Mouse (Mus musculus) hindbrain, embryonic 12.5 days (tissue): ENCODE results near the gene Zfp42. TPM values are rescaled to one million over a fixed set of nuclear protein-coding genes. Genes with fewer than 3 reads are reported as not detected.
A peak's percentile ranks its signal among the peaks of the same experiment; 100 is the strongest.
"Not testable (repeated sequence)": the region's sequence is repeated elsewhere in the genome, so short reads cannot be mapped to it uniquely, and the experiment has no call there.

Experiments
- ATAC-seq: fragments of 200-750 bp; cut with Nextera tagmentation; 2 replicates; pipeline ENCODE4 v1.8.0; 2017; ENCODE audit warnings: moderate TSS enrichment; ENCODE audit not compliant: low FRiP score
- H3K27ac ChIP-seq: fragments of 300-500 bp; sonication (generic); 2 replicates; pipeline ENCODE4 v1.5.1; 2016; ENCODE audit warnings: mild to moderate bottlenecking
- H3K27me3 ChIP-seq: fragments of 300-500 bp; sonication (generic); 2 replicates; pipeline ENCODE4 v1.6.1; 2016; ENCODE audit warnings: mild to moderate bottlenecking
- H3K36me3 ChIP-seq: fragments of 300-500 bp; sonication (generic); 2 replicates; pipeline ENCODE4 v1.6.1; 2016; ENCODE audit warnings: mild to moderate bottlenecking
- H3K4me1 ChIP-seq: fragments of 300-500 bp; sonication (generic); 2 replicates; pipeline ENCODE4 v1.6.1; 2016
- H3K4me2 ChIP-seq: fragments of 300-500 bp; sonication (generic); replicated peaks from 2 replicates; pipeline ENCODE4 v1.6.1; 2016; ENCODE audit warnings: mild to moderate bottlenecking
- H3K4me3 ChIP-seq: fragments of 300-500 bp; sonication (generic); 2 replicates; pipeline ENCODE4 v1.5.1; 2016; ENCODE audit warnings: mild to moderate bottlenecking
- H3K9ac ChIP-seq: fragments of 300-500 bp; sonication (generic); 2 replicates; pipeline ENCODE4 v1.6.1; 2016; ENCODE audit warnings: mild to moderate bottlenecking, moderate library complexity
- H3K9me3 ChIP-seq: fragments of 300-500 bp; sonication (generic); replicated peaks from 2 replicates; pipeline ENCODE4 v1.6.1; 2016; ENCODE audit warnings: mild to moderate bottlenecking
- WGBS: fragments of 180-500 bp; shearing (Covaris S2); methylation state at CpG from one replicate; pipeline ENCODE4 v1.1.7; 2016; 5-methylcytosine and 5-hydroxymethylcytosine counted together
- polyA plus RNA-seq: library from polyadenylated mRNA; unstranded; fragments of >200 nt; fragmentation: Nextera tagmentation; extraction: Ambion mirVana; gene quantifications from 2 replicates; pipeline ENCODE4 v1.2.1, GENCODE M21; 2016

Gene Zfp42
- polyA plus RNA-seq = not detected in 2 replicates

DNA sequence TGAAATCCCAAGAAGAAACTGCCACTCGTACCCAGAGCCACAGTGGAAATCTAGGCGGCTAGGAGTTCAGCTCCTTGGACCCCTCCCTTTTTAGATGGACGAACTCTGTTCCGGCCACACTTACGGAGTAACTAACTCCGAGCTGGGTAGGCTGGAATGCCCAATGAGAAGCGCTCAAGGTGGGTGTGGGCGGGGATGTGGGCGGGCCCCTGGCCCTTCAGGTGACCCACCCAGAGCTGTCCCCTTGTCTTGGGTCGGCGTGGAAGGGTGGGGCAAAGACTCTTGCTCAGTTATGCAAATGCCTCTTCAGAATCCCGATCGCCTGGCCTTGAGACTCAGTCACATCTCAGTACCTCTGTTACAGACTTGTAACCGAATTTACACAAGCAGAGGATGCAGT, at the start of gene Zfp42:
Zfp42 (minus strand) TSS at position 85 of the 400 bp plus-strand sequence.
- H3K27ac ChIP-seq = no peak within 1 kb of the TSS
- no peak for ATAC-seq
- H3K36me3 ChIP-seq = no peaks in the 10 kb centered on the region
- H3K27me3 ChIP-seq = no peaks in the 10 kb centered on the region
- WGBS = 41% methylated on average over 14 of the region's 14 CpGs
- H3K4me3 ChIP-seq = no peak within 1 kb of the TSS
- H3K9me3 ChIP-seq = no peaks in the 10 kb centered on the region; the same call in 1 of the 2 replicates
- H3K4me2 ChIP-seq = no peak within 1 kb of the TSS
- no peak within 1 kb of the TSS for H3K9ac ChIP-seq
- no peaks in the 10 kb centered on the region for H3K4me1 ChIP-seq

- H3K9ac ChIP-seq = no peak overlapping the region
- no peak overlapping the region for H3K27ac ChIP-seq
- no peaks in the 10 kb centered on the region for H3K27me3 ChIP-seq
- no peak overlapping the region for H3K4me3 ChIP-seq
- no peaks in the 10 kb centered on the region for H3K36me3 ChIP-seq
- no peaks in the 10 kb centered on the region for H3K9me3 ChIP-seq
- H3K4me1 ChIP-seq = 0 out of 2 replicates have a peak, but pooled peaks cover 3% of the 10 kb centered on the region
- H3K4me2 ChIP-seq = no peak overlapping the region
- 56% methylated on average over 12 of the region's 12 CpGs for WGBS
- ATAC-seq = peak; percentile 84
These were observed 49.4 kb upstream of the Zfp42 start for GRCm38 (mm10) chr8:43356069-43356770.

- not testable (repeated sequence) for H3K4me1 ChIP-seq, H3K27ac ChIP-seq, H3K4me3 ChIP-seq, H3K36me3 ChIP-seq, H3K9me3 ChIP-seq, H3K9ac ChIP-seq, ATAC-seq, H3K27me3 ChIP-seq, H3K4me2 ChIP-seq
These were observed 45.5 kb upstream of the Zfp42 start for GRCm38 (mm10) chr8:43352241-43352640.

DNA sequence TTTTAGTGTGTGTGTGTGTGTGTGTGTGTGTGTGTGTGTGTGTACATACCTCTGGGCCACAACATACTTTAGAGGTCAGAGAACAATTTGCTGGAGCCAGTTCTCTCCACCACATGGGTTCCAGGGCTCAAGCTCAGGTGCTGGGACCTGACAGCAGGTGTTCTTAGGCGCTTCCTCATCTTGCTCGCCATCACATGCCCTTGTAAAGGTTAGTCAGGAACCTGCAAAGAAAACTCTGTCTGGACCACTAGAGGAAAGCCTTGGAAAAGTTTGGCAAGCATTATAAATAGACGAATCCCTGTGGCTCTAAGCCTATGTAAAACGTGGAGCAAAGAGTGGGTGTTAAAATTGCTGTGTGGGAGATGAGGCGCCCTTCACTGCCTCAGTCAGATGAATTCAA, 31.8 kb upstream of the Zfp42 start:
- 83% methylated on average over 5 of the region's 5 CpGs for WGBS
- Histone ChIP-seq H3K4me1 (no peaks in the 10 kb centered on the region), H3K27ac (no peak overlapping the region), H3K9ac (no peak overlapping the region), H3K4me2 (no peak overlapping the region), H3K27me3 (no peaks in the 10 kb centered on the region), H3K9me3 (no peaks in the 10 kb centered on the region), H3K4me3 (no peak overlapping the region), H3K36me3 (no peaks in the 10 kb centered on the region)
- ATAC-seq = no peak

- Histone ChIP-seq H3K36me3 (no peaks in the 10 kb centered on the region), H3K9ac (no peak overlapping the region), H3K27ac (no peak overlapping the region), H3K27me3 (no peaks in the 10 kb centered on the region), H3K4me2 (no peak overlapping the region), H3K4me3 (no peak overlapping the region), H3K4me1 (no peaks in the 10 kb centered on the region), H3K9me3 (no peaks in the 10 kb centered on the region)
- no peak for ATAC-seq
- WGBS = 61% methylated on average over 4 of the region's 4 CpGs
These were observed 26.7 kb upstream of the Zfp42 start for GRCm38 (mm10) chr8:43333465-43333864.

GRCm38 (mm10) chr8:43331657-43332056, 24.9 kb upstream of the Zfp42 start:
- H3K4me1 ChIP-seq = no peaks in the 10 kb centered on the region
- H3K27ac ChIP-seq = no peak overlapping the region
- WGBS = 93% methylated on average over 7 of the region's 7 CpGs
- no peak overlapping the region for H3K4me3 ChIP-seq
- no peaks in the 10 kb centered on the region for H3K9me3 ChIP-seq
- H3K4me2 ChIP-seq = no peak overlapping the region
- H3K36me3 ChIP-seq = no peaks in the 10 kb centered on the region
- H3K9ac ChIP-seq = no peak overlapping the region
- no peak for ATAC-seq
- H3K27me3 ChIP-seq = no peaks in the 10 kb centered on the region

GRCm38 (mm10) chr8:43329913-43330705, 23.3 kb upstream of the Zfp42 start:
- Histone ChIP-seq H3K4me2 (no peak overlapping the region), H3K27me3 (no peaks in the 10 kb centered on the region), H3K27ac (no peak overlapping the region), H3K4me1 (no peaks in the 10 kb centered on the region), H3K4me3 (no peak overlapping the region), H3K9me3 (0 out of 2 replicates have a peak, but pooled peaks cover 2% of the 10 kb centered on the region), H3K9ac (no peak overlapping the region), H3K36me3 (no peaks in the 10 kb centered on the region)
- 95% methylated on average over 21 of the region's 21 CpGs for WGBS
- no peak for ATAC-seq

DNA sequence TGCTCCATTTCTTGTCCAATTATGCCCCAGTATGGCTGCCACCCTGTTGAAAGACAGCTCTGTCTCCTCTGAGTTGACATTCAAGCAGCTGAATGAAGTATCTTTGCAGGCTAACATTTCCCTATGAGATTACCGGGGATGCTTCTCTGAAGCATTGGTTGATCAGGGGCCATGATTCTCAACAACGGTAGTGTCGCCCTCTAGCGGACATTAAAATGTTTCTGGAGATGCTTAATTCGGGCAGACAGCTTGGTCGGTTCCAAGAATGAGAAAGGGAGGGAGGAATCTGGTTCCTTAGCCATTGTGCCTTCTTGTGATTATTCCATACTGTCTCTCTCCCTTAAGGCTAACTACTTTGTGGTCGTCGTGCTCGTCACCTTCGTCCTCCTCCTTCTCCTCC, 21.9 kb upstream of the Zfp42 start:
- WGBS = 76% methylated on average over 10 of the region's 10 CpGs
- no peaks in the 10 kb centered on the region for H3K27me3 ChIP-seq

GRCm38 (mm10) chr8:43320771-43321170, 14.0 kb upstream of the Zfp42 start:
- H3K36me3 ChIP-seq = no peaks in the 10 kb centered on the region
- H3K27ac ChIP-seq = no peak overlapping the region
- H3K4me2 ChIP-seq = no peak overlapping the region
- ATAC-seq = no peak
- H3K9ac ChIP-seq = no peak overlapping the region
- H3K4me3 ChIP-seq = no peak overlapping the region
- WGBS = 86% methylated on average over 5 of the region's 5 CpGs
- no peaks in the 10 kb centered on the region for H3K4me1 ChIP-seq
- 0 out of 2 replicates have a peak, but pooled peaks cover 2% of the 10 kb centered on the region for H3K9me3 ChIP-seq
- H3K27me3 ChIP-seq = no peaks in the 10 kb centered on the region

More for the DNA sequence above, 21.9 kb upstream of the Zfp42 start:
- H3K4me2 ChIP-seq = no peak overlapping the region
- no peaks in the 10 kb centered on the region for H3K4me1 ChIP-seq
- H3K4me3 ChIP-seq = no peak overlapping the region
- H3K27ac ChIP-seq = no peak overlapping the region
- H3K9ac ChIP-seq = no peak overlapping the region
- ATAC-seq = no peak
- H3K36me3 ChIP-seq = no peaks in the 10 kb centered on the region
- 0 out of 2 replicates have a peak, but pooled peaks cover 2% of the 10 kb centered on the region for H3K9me3 ChIP-seq

- Histone ChIP-seq H3K9ac (no peak overlapping the region), H3K9me3 (no peaks in the 10 kb centered on the region; the same call in 1 of the 2 replicates), H3K27me3 (no peaks in the 10 kb centered on the region), H3K4me2 (no peak overlapping the region), H3K36me3 (no peaks in the 10 kb centered on the region), H3K4me3 (no peak overlapping the region), H3K4me1 (no peaks in the 10 kb centered on the region), H3K27ac (no peak overlapping the region)
- no peak for ATAC-seq
- 92% methylated on average over 2 of the region's 2 CpGs for WGBS
These were observed 1.4 kb upstream of the Zfp42 start for GRCm38 (mm10) chr8:43308213-43308612.

DNA sequence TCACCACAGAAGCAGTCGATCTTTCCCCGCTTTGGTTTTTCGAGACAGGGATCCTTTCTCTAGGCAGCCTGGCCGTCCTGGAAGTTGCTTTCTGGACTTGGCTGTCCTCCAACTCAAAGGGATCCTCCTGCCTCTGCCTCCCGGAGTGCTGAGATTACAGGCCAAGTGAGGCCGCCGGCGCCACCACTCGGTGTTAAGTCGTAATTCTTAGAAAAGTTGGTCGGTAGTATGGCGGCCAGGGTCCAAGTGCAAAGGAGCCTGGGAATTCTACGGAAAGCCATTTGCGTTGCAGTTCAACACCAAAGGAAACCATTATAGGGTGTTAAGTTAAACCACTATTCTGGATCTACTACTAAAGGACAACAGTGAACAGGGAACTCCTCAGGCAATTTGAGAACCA, 1.1 kb downstream of the Zfp42 start:
- H3K9ac ChIP-seq = no peak overlapping the region
- no peak overlapping the region for H3K4me3 ChIP-seq
- ATAC-seq = no peak
- H3K4me2 ChIP-seq = no peak overlapping the region
- 99% methylated on average over 14 of the region's 14 CpGs for WGBS
- no peaks in the 10 kb centered on the region for H3K4me1 ChIP-seq
- no peaks in the 10 kb centered on the region for H3K27me3 ChIP-seq
- no peaks in the 10 kb centered on the region; the same call in 1 of the 2 replicates for H3K9me3 ChIP-seq
- no peak overlapping the region for H3K27ac ChIP-seq
- no peaks in the 10 kb centered on the region for H3K36me3 ChIP-seq

- Histone ChIP-seq H3K4me2 (no peak overlapping the region), H3K36me3 (no peaks in the 10 kb centered on the region), H3K9ac (no peak overlapping the region), H3K27ac (no peak overlapping the region), H3K4me1 (no peaks in the 10 kb centered on the region), H3K4me3 (no peak overlapping the region), H3K27me3 (no peaks in the 10 kb centered on the region), H3K9me3 (no peaks in the 10 kb centered on the region)
- no peak for ATAC-seq
- WGBS = 66% methylated on average over 5 of the region's 5 CpGs
These were observed 7.0 kb downstream of the Zfp42 start for GRCm38 (mm10) chr8:43299796-43300195.
